11 mouse cellular contexts compared by ENCODE assay signal in the genomic region with DNA sequence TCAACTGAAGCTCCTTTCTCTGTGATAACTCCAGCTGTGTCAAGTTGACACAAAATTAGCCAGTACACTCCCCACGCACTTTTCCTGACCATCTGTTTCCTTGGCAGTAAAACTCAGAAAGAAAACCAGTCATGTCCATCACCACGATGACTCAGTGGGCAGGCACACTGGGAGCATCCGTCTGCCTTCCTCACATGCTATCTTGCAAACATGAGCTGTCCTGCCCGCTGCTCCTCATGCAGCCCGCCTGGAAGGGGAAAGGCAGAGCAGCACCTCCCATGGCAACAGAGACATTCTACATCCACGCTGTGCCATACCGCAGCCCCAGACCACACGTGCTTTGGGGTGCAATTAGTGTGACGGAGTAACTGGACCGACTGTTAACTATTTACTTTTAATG. TPM values are rescaled to one million over a fixed set of nuclear protein-coding genes. Genes with fewer than 3 reads are reported as not detected.
DNase-seq lines count a peak whose midpoint lies in the region; ATAC-seq lines count a peak whose summit lies in the region.
"Had no signal": no experiment of that assay in that cellular context is flagged by ENCODE, and none has a peak within 500 bp of the region (broad histone marks: within the 10 kb centered on the region; RNA-seq: fewer than 3 reads in every experiment).

No protein-coding gene starts in this region.

- H3K9ac ChIP-seq in intestine, embryonic 16.5 days (ENCODE audit: low read depth, low read length), result no peak overlapping the region
- H3K9ac ChIP-seq: embryonic facial prominence, embryonic 12.5 days had no signal

- no peak overlapping the region for H3K4me3 ChIP-seq in intestine, embryonic 16.5 days (ENCODE audit: low read length)
- H3K4me3 ChIP-seq: embryonic facial prominence, embryonic 12.5 days had no signal

- H3K4me1 ChIP-seq in intestine, embryonic 16.5 days (ENCODE audit: control insufficient read depth, insufficient read depth, low read length), result no peaks in the 10 kb centered on the region
- H3K4me1 ChIP-seq: embryonic facial prominence, embryonic 12.5 days had no signal

- no peak overlapping the region for H3K4me2 ChIP-seq in intestine, embryonic 16.5 days (ENCODE audit: low read depth, low read length)
- H3K4me2 ChIP-seq: embryonic facial prominence, embryonic 12.5 days had no signal

- H3K27ac ChIP-seq in intestine, embryonic 16.5 days (ENCODE audit: low read length), result no peak overlapping the region
- H3K27ac ChIP-seq: embryonic facial prominence, embryonic 12.5 days; macrophage had no signal

- 61% methylated on average over 10 of the region's 10 CpGs for WGBS in intestine, embryonic 16.5 days

- no peaks in the 10 kb centered on the region for H3K9me3 ChIP-seq in intestine, embryonic 16.5 days (ENCODE audit: control insufficient read depth, low read length)
- H3K9me3 ChIP-seq: embryonic facial prominence, embryonic 12.5 days had no signal

- no peaks in the 10 kb centered on the region for H3K27me3 ChIP-seq in intestine, embryonic 16.5 days (replicated peaks; ENCODE audit: control insufficient read depth, insufficient read depth, low read length)
- H3K27me3 ChIP-seq: embryonic facial prominence, embryonic 12.5 days had no signal

- intact Hi-C loops in heart, postnatal 25 days (cut with DNase I), result loop anchor here (10.0 kb wide), 1 partner anchor 474 kb away; no protein-coding TSS in a partner anchor

- DNase-seq in adrenal gland, postnatal 14 days, result peak; percentile 38
- no peak for DNase-seq in adrenal gland, adult (ENCODE audit: inconsistent age in 2 of 2, low spot score in 1 of 2)
- peak; percentile 90 for DNase-seq in right cerebral cortex, adult 18-20 months
- no peak for DNase-seq in right cerebral cortex, postnatal 4 days
- DNase-seq in heart, postnatal 25 days (ENCODE audit: low spot score), result peak; percentile 42
- peak; percentile 52 for DNase-seq in right cerebral cortex, postnatal 14 days
- no peak for DNase-seq in c-Kit-positive CD71-positive TER-119-positive erythroid progenitor cells, embryonic 14.5 days (ENCODE audit: low spot score)

- ATAC-seq in intestine, embryonic 16.5 days, result no peak

- H3K36me3 ChIP-seq in intestine, embryonic 16.5 days (ENCODE audit: control insufficient read depth, insufficient read depth, low read length), result no peaks in the 10 kb centered on the region
- H3K36me3 ChIP-seq: embryonic facial prominence, embryonic 12.5 days had no signal

RNA-seq across cellular contexts. Expression of gene Popdc2, which starts 6.3 kb away (rescaled TPM):
- 4.7 and 4.9 TPM in 2 replicates for total RNA-seq in adrenal gland, postnatal 14 days (2021)
- 100 to 1,000 TPM; 481 to 520 TPM for total RNA-seq in heart, postnatal 25 days (2021)
- 15.0 and 20.2 TPM in 2 replicates for polyA plus RNA-seq in intestine, embryonic 16.5 days (2015; fragmentation: Nextera tagmentation; extraction: Ambion mirVana)
- polyA plus RNA-seq: macrophage had no signal

RNA-seq across cellular contexts. Expression of gene Gm21987, which starts 21.5 kb away (rescaled TPM):
- total RNA-seq in adrenal gland, postnatal 14 days (2021), result not detected in 2 replicates
- not detected for total RNA-seq in heart, postnatal 25 days (2021)
- polyA plus RNA-seq in intestine, embryonic 16.5 days (2015; fragmentation: Nextera tagmentation; extraction: Ambion mirVana), result 0.54 and 1.6 TPM in 2 replicates
- polyA plus RNA-seq: embryonic facial prominence, embryonic 12.5 days; macrophage; testis, adult 2 months had no signal

RNA-seq across cellular contexts. Expression of gene Cox17, which starts 21.5 kb away (rescaled TPM):
- total RNA-seq in adrenal gland, postnatal 14 days (2021), result 474 and 521 TPM in 2 replicates
- total RNA-seq in heart, postnatal 25 days (2021), result 100 to 1,000 TPM; 261 to 277 TPM
- polyA plus RNA-seq in intestine, embryonic 16.5 days (2015; fragmentation: Nextera tagmentation; extraction: Ambion mirVana), result 223 and 249 TPM in 2 replicates

RNA-seq across cellular contexts. Expression of gene Maats1, which starts 26.4 kb away (rescaled TPM):
- 0.48 and 0.53 TPM in 2 replicates for total RNA-seq in adrenal gland, postnatal 14 days (2021)
- total RNA-seq in heart, postnatal 25 days (2021), result not detected
- polyA plus RNA-seq in intestine, embryonic 16.5 days (2015; fragmentation: Nextera tagmentation; extraction: Ambion mirVana), result 0.18 and 0.31 TPM in 2 replicates
- polyA plus RNA-seq: macrophage had no signal

Comparison
In these comparisons a context has a peak if more than half of its experiments do, and no peak if none do; other contexts are left out.
1. DNase-seq: peak in adrenal gland, postnatal 14 days (single experiment), right cerebral cortex, adult 18-20 months (single experiment), heart, postnatal 25 days (single experiment) and right cerebral cortex, postnatal 14 days (single experiment); none in adrenal gland, adult (0 of 2), right cerebral cortex, postnatal 4 days (single experiment) and c-Kit-positive CD71-positive TER-119-positive erythroid progenitor cells, embryonic 14.5 days (single experiment).
2. RNA of gene Popdc2, which starts 6.3 kb away (total RNA-seq): 481 to 520 TPM in heart, postnatal 25 days; 4.7 to 4.9 TPM in adrenal gland, postnatal 14 days; every median in the first group is over 10 times any median in the second.